Comparison of ENCODE assay signal across 8 mouse cellular contexts in the genomic region with DNA sequence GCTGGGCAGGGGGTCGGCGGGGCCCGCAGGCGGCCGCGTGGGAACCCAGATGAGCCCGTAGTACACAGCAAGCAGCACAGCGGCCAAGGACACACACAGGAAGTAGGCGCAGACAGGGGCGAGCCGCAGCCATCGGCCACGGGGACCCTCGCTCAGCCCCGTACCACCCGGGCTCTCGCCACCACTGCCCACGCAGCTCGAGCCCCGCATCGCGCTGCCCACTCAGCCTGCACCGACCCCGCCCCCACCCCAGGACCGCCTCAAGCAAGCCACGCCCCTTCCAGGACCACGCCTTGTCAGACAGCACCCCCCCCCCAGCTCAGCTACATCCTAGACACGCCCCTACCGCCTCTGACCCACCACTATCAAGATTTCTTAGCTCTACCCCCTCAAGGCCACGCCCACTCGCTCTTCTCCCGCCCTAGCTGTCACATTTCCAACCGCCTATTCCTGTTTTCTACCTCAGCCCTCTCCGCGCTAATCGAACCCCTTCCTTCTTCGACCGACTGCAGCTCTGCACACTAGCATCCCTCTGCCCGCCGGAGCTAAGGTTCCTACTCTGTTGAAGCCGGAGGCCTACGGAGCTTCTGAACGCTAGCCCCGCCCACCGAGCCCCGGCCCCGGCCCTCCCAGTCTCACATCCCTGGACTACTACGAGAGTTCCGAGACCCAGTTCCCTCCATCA. TPM values are rescaled to one million over a fixed set of nuclear protein-coding genes. Genes with fewer than 3 reads are reported as not detected.
A peak's percentile ranks its signal among the peaks of the same experiment; 100 is the strongest.
DNase-seq lines count a peak whose midpoint lies in the region; ATAC-seq and TF ChIP-seq lines count a peak whose summit lies in the region.

A gene (minus strand): TSS at position 537 of the 685 bp plus-strand sequence.

- TF ChIP-seq EP300 in heart, postnatal 0 days (IDR thresholded peaks at IDR 0.05; ENCODE audit: low read depth) = no peak
- TF ChIP-seq EP300 in liver, postnatal 0 days (IDR thresholded peaks at IDR 0.05; ENCODE audit: low read depth) = no peak; the same call in 1 of the 2 replicates

- H3K9me3 ChIP-seq in ES-E14 (ENCODE audit: control insufficient read depth, insufficient read depth, low read depth, low read length) = no peaks in the 10 kb centered on the region
- H3K9me3 ChIP-seq in forebrain, embryonic 13.5 days (replicated peaks) = no peaks in the 10 kb centered on the region
- H3K9me3 ChIP-seq in heart, postnatal 0 days (replicated peaks; ENCODE audit: control insufficient read depth, low read length) = no peaks in the 10 kb centered on the region
- H3K9me3 ChIP-seq in liver, postnatal 0 days (ENCODE audit: low read length) = no peaks in the 10 kb centered on the region
- H3K9me3 ChIP-seq in neural tube, embryonic 14.5 days (ENCODE audit: control insufficient read depth, low read length) = no peaks in the 10 kb centered on the region

- H3K27ac ChIP-seq in ES-E14 (ENCODE audit: insufficient read depth, low read depth, low read length, poor library complexity, severe bottlenecking) = peak within 1 kb of the TSS; percentile 71
- peak within 1 kb of the TSS; percentile 93 for H3K27ac ChIP-seq in forebrain, embryonic 13.5 days
- H3K27ac ChIP-seq in heart, postnatal 0 days (ENCODE audit: low read depth) = peak within 1 kb of the TSS; percentile 74
- H3K27ac ChIP-seq in liver, postnatal 0 days (ENCODE audit: low read depth) = peak within 1 kb of the TSS; percentile 98
- H3K27ac ChIP-seq in neural tube, embryonic 14.5 days (ENCODE audit: low read depth, low read length) = peak within 1 kb of the TSS; percentile 94

- peak within 1 kb of the TSS; percentile 82 to 89 for H3K4me3 ChIP-seq in ES-E14 (ENCODE audit: insufficient read depth in 1 of 2, low read depth in 1 of 2, low read length in 2 of 2, poor library complexity in 1 of 2, severe bottlenecking in 1 of 2)
- peak within 1 kb of the TSS; percentile 81 for H3K4me3 ChIP-seq in forebrain, embryonic 13.5 days
- peak within 1 kb of the TSS; percentile 57 for H3K4me3 ChIP-seq in heart, postnatal 0 days (ENCODE audit: low read depth, low read length)
- H3K4me3 ChIP-seq in liver, postnatal 0 days (ENCODE audit: low read depth, low read length) = peak within 1 kb of the TSS; percentile 85
- peak within 1 kb of the TSS; percentile 76 for H3K4me3 ChIP-seq in neural tube, embryonic 14.5 days (ENCODE audit: low read depth, low read length)

- H3K9ac ChIP-seq in ES-E14 (ENCODE audit: insufficient read depth, low read depth, low read length, poor library complexity, severe bottlenecking) = peak within 1 kb of the TSS; percentile 76
- peak within 1 kb of the TSS; percentile 87 for H3K9ac ChIP-seq in forebrain, embryonic 13.5 days
- peak within 1 kb of the TSS; percentile 46 for H3K9ac ChIP-seq in heart, postnatal 0 days (replicated peaks; ENCODE audit: low read depth, low read length)
- H3K9ac ChIP-seq in liver, postnatal 0 days (replicated peaks) = peak within 1 kb of the TSS; percentile 82
- peak within 1 kb of the TSS; percentile 88 for H3K9ac ChIP-seq in neural tube, embryonic 14.5 days (replicated peaks; ENCODE audit: low read depth, low read length)

- H3K4me2 ChIP-seq in forebrain, embryonic 13.5 days = peak within 1 kb of the TSS; percentile 91
- peak within 1 kb of the TSS; percentile 93 for H3K4me2 ChIP-seq in heart, postnatal 0 days (ENCODE audit: low read depth, low read length)
- peak within 1 kb of the TSS; percentile 99 for H3K4me2 ChIP-seq in liver, postnatal 0 days (ENCODE audit: low read depth, low read length)
- peak within 1 kb of the TSS; percentile 77 for H3K4me2 ChIP-seq in neural tube, embryonic 14.5 days (ENCODE audit: low read depth, low read length)

- TF ChIP-seq CTCF in heart, postnatal 0 days (IDR thresholded peaks at IDR 0.05; ENCODE audit: low read depth) = no peak
- no peak for TF ChIP-seq CTCF in liver, postnatal 0 days (IDR thresholded peaks at IDR 0.05; ENCODE audit: low read depth)

- H3K4me1 ChIP-seq in ES-E14 (ENCODE audit: control insufficient read depth in 2 of 2, insufficient read depth in 2 of 2, low read length in 2 of 2, poor library complexity in 1 of 2) = peaks cover 0 to 4% of the 10 kb centered on the region in 2 experiments; a peak in 1 of 4 replicates
- H3K4me1 ChIP-seq in forebrain, embryonic 13.5 days = peaks cover 23% of the 10 kb centered on the region
- H3K4me1 ChIP-seq in heart, postnatal 0 days (ENCODE audit: control insufficient read depth, insufficient read depth) = 0 out of 2 replicates have a peak, but pooled peaks cover 4% of the 10 kb centered on the region
- peaks cover 40% of the 10 kb centered on the region for H3K4me1 ChIP-seq in liver, postnatal 0 days (ENCODE audit: insufficient read depth)
- peaks cover 20% of the 10 kb centered on the region for H3K4me1 ChIP-seq in neural tube, embryonic 14.5 days (ENCODE audit: control insufficient read depth, insufficient read depth, low read length)

- ATAC-seq in cerebellum, adult (ENCODE audit: insufficient number of reproducible peaks, low FRiP score, low TSS enrichment) = peak; percentile 56
- peak; percentile 84 for ATAC-seq in forebrain, embryonic 13.5 days
- ATAC-seq in heart, postnatal 0 days (ENCODE audit: insufficient read depth, low read depth) = peak; percentile 81
- ATAC-seq in liver, postnatal 0 days = peak; percentile 79
- peak; percentile 81 for ATAC-seq in neural tube, embryonic 14.5 days (ENCODE audit: low read depth)

- in situ Hi-C loops in ES-E14 (cut with MboI; ENCODE audit: low sequenced_read_pairs in 2 of 2, unreplicated experiment in 2 of 2) = loop anchor here in 1 of 2 experiments (25.0 kb wide), 1 partner anchor 311 kb away; a partner anchor contains a TSS

- peaks cover 20% of the 10 kb centered on the region for H3K36me3 ChIP-seq in ES-E14 (ENCODE audit: control insufficient read depth, insufficient read depth, low read length, poor library complexity, severe bottlenecking)
- peaks cover 35% of the 10 kb centered on the region for H3K36me3 ChIP-seq in forebrain, embryonic 13.5 days (ENCODE audit: poor library complexity, severe bottlenecking)
- peaks cover 27% of the 10 kb centered on the region for H3K36me3 ChIP-seq in heart, postnatal 0 days (replicated peaks; ENCODE audit: control insufficient read depth, insufficient read depth, low read length)
- peaks cover 17% of the 10 kb centered on the region for H3K36me3 ChIP-seq in liver, postnatal 0 days (replicated peaks; ENCODE audit: insufficient read depth, low read length)
- H3K36me3 ChIP-seq in neural tube, embryonic 14.5 days (ENCODE audit: control insufficient read depth, insufficient read depth, low read length) = peaks cover 23% of the 10 kb centered on the region

- DNase-seq in ES-E14 (ENCODE audit: low read depth, low spot score) = peak; percentile 90
- DNase-seq in heart, postnatal 0 days (ENCODE audit: low spot score) = peak; percentile 88
- peak; percentile 93 to 96 for DNase-seq in kidney, postnatal 4 days
- peak; percentile 93 for DNase-seq in liver, postnatal 0 days
- peak; percentile 88 for DNase-seq in testis, postnatal 14 days (ENCODE audit: low spot score)

- under 1% methylated on average over 36 of the region's 49 CpGs for WGBS in forebrain, embryonic 13.5 days
- WGBS in heart, postnatal 0 days = under 1% methylated on average over 28 of the region's 49 CpGs
- WGBS in liver, postnatal 0 days (ENCODE audit: insufficient replicate concordance) = 2% methylated on average over 47 of the region's 49 CpGs
- 2% methylated on average over 35 of the region's 49 CpGs for WGBS in neural tube, embryonic 14.5 days

- H3K27me3 ChIP-seq in forebrain, embryonic 13.5 days = peaks cover 2% of the 10 kb centered on the region; the same call in 1 of the 2 replicates
- no peaks in the 10 kb centered on the region for H3K27me3 ChIP-seq in heart, postnatal 0 days (ENCODE audit: control insufficient read depth, insufficient read depth, low read length)
- H3K27me3 ChIP-seq in liver, postnatal 0 days (ENCODE audit: insufficient read depth, low read length) = no peaks in the 10 kb centered on the region
- H3K27me3 ChIP-seq in neural tube, embryonic 14.5 days (ENCODE audit: control insufficient read depth, insufficient read depth, low read length) = no peaks in the 10 kb centered on the region

TF ChIP-seq in ES-E14, 5 proteins besides CTCF, POLR2A, EP300 and RAD21:
- peak; percentile 9; the same call in 1 of the 2 replicates for TF ChIP-seq HCFC1 (IDR thresholded peaks at IDR 0.05; ENCODE audit: borderline replicate concordance, insufficient read depth, low read length)
- no peak for TF ChIP-seq ZC3H11A (IDR thresholded peaks at IDR 0.05; ENCODE audit: borderline replicate concordance, low read depth, low read length)
- TF ChIP-seq CHD2 (IDR thresholded peaks at IDR 0.05; ENCODE audit: low read depth, low read length) = no peak
TF ChIP-seq in ES-E14: peak in this region for 1.

RNA-seq across cellular contexts. Expression of the gene that starts here (rescaled TPM):
- total RNA-seq in ES-E14 (2012; rRNA removed) = 2.1 TPM in 2 replicates
- 14.0 and 15.5 TPM in 2 replicates for polyA plus RNA-seq in forebrain, embryonic 13.5 days (2015; fragmentation: Nextera tagmentation; extraction: Ambion mirVana)
- 9.8 and 10.7 TPM in 2 replicates for total RNA-seq in heart, postnatal 0 days (2014; rRNA removed; ENCODE audit: low replicate concordance)
- 7.7 and 9.6 TPM in 2 replicates for polyA plus RNA-seq in heart, postnatal 0 days (2015; fragmentation: Nextera tagmentation; extraction: Ambion mirVana)
- 7.5 and 8.4 TPM in 2 replicates for polyA plus RNA-seq in liver, postnatal 0 days (2015; fragmentation: Nextera tagmentation; extraction: Ambion mirVana)
- 45.1 and 58.6 TPM in 2 replicates for polyA plus RNA-seq in neural tube, embryonic 14.5 days (2014; fragmentation: Nextera tagmentation; extraction: Ambion mirVana)

Comparison
In these comparisons a context has a peak if more than half of its experiments do, and no peak if none do; other contexts are left out.
1. Peak in every context shown above with its lines: DNase-seq, ATAC-seq, H3K4me3 ChIP-seq and H3K27ac ChIP-seq.